Mouse (Mus musculus): ENCODE data around the gene Fmo5.

The Fmo5 gene

GRCm38 (mm10) chr3:97631258-97631860, 2.8 kb downstream of the Fmo5 start:
- no peak for DNase-seq (ENCODE audit: low spot score in 2 of 2)

GRCm38 (mm10) chr3:97633456-97633855, 4.9 kb downstream of the Fmo5 start:
- no peak for DNase-seq (ENCODE audit: low spot score in 2 of 2)

- DNase-seq (ENCODE audit: low spot score in 2 of 2), result no peak
Observed at GRCm38 (mm10) chr3:97634288-97634761, 5.7 kb downstream of the Fmo5 start.

- DNase-seq (ENCODE audit: low spot score in 2 of 2), result no peak
Observed at GRCm38 (mm10) chr3:97641396-97641795, 12.8 kb downstream of the Fmo5 start.

GRCm38 (mm10) chr3:97642001-97642400, 13.4 kb downstream of the Fmo5 start:
- DNase-seq (ENCODE audit: low spot score in 2 of 2), result no peak

- no peak for DNase-seq (ENCODE audit: low spot score in 2 of 2)
Observed at GRCm38 (mm10) chr3:97648518-97648917, 19.9 kb downstream of the Fmo5 start.

GRCm38 (mm10) chr3:97649022-97649421, 20.4 kb downstream of the Fmo5 start:
- no peak for DNase-seq (ENCODE audit: low spot score in 2 of 2)

- no peak for DNase-seq (ENCODE audit: low spot score in 2 of 2)
Observed at GRCm38 (mm10) chr3:97649469-97649868, 20.9 kb downstream of the Fmo5 start.

- no peak for DNase-seq (ENCODE audit: low spot score in 2 of 2)
Observed at GRCm38 (mm10) chr3:97651604-97652003, 23.0 kb downstream of the Fmo5 start.

- no peak for DNase-seq (ENCODE audit: low spot score in 2 of 2)
Observed at GRCm38 (mm10) chr3:97653781-97654180, 25.2 kb downstream of the Fmo5 start.

- peak; percentile 10 to 39 for DNase-seq (ENCODE audit: low spot score in 2 of 2)
Observed at GRCm38 (mm10) chr3:97654901-97655300, 26.3 kb downstream of the Fmo5 start.

- DNase-seq (ENCODE audit: low spot score in 2 of 2), result peak; percentile 99 to 100
Observed at GRCm38 (mm10) chr3:97657655-97658411, 29.2 kb downstream of the Fmo5 start, which contains the start of gene Prkab2. Gene Prkab2, plus strand, starts transcription at chr3:97658193.

- peak in 1 of 2 experiments; percentile 64 for DNase-seq (ENCODE audit: low spot score in 2 of 2)
Observed at GRCm38 (mm10) chr3:97658426-97659193, 30.0 kb downstream of the Fmo5 start.

GRCm38 (mm10) chr3:97659746-97660145, 31.1 kb downstream of the Fmo5 start:
- DNase-seq (ENCODE audit: low spot score in 2 of 2), result no peak

- no peak for DNase-seq (ENCODE audit: low spot score in 2 of 2)
Observed at GRCm38 (mm10) chr3:97661206-97661605, 32.6 kb downstream of the Fmo5 start.

- no peak for DNase-seq (ENCODE audit: low spot score in 2 of 2)
Observed at GRCm38 (mm10) chr3:97665525-97665924, 36.9 kb downstream of the Fmo5 start.

GRCm38 (mm10) chr3:97666154-97666553, 37.5 kb downstream of the Fmo5 start:
- DNase-seq (ENCODE audit: low spot score in 2 of 2), result no peak

GRCm38 (mm10) chr3:97667093-97667675, 38.6 kb downstream of the Fmo5 start:
- no peak for DNase-seq (ENCODE audit: low spot score in 2 of 2)

GRCm38 (mm10) chr3:97674644-97675110, 46.1 kb downstream of the Fmo5 start, which contains the start of gene Gm17651:
Gene Gm17651, minus strand, starts transcription at chr3:97674694.
- no peak for DNase-seq (ENCODE audit: low spot score in 2 of 2)

- DNase-seq (ENCODE audit: low spot score in 2 of 2), result no peak
Observed at GRCm38 (mm10) chr3:97676126-97676525, 47.5 kb downstream of the Fmo5 start.

- no peak for DNase-seq (ENCODE audit: low spot score in 2 of 2)
Observed at GRCm38 (mm10) chr3:97678416-97678815, 49.8 kb downstream of the Fmo5 start.
